Mouse (Mus musculus): ENCODE data around the gene Cbr1. TPM values are rescaled to one million over a fixed set of nuclear protein-coding genes. Genes with fewer than 3 reads are reported as not detected.
A peak's percentile ranks its signal among the peaks of the same experiment; 100 is the strongest.

The Cbr1 gene
- polyA plus RNA-seq, 1 experiment from 2014 or later: 149 TPM

DNA sequence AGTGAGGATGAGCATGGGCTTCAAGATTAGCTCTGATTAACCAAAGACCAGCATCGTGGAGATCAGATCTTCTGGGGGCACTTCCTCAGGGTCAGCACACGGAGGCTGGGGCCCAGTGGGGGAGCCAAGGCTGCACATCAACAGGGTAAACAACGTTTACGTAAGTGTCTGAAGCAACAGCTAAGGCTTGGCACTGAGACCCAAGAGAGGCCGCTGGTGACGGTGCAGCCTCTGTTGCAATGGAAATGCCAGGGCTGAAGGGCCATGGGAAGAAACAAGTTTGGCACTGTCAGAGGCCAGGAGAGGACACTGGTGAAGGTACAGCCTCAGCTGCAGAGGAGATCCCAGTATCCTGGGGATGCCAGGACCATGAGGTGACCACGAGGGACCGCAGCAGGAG, 12.2 kb upstream of the Cbr1 start:
- ATAC-seq (ENCODE audit: insufficient read depth, low FRiP score): no peak
- no peak overlapping the region for H3K27ac ChIP-seq (ENCODE audit: low read length)
- WGBS: 86% methylated on average over 8 of the region's 8 CpGs
- no peaks in the 10 kb centered on the region for H3K36me3 ChIP-seq (ENCODE audit: control insufficient read depth, insufficient read depth, low read length)
- H3K4me3 ChIP-seq (replicated peaks; ENCODE audit: low read length): no peak overlapping the region
- H3K4me2 ChIP-seq (ENCODE audit: low read depth, low read length): no peak overlapping the region
- H3K9me3 ChIP-seq (replicated peaks; ENCODE audit: control insufficient read depth, low read length): no peaks in the 10 kb centered on the region
- no peaks in the 10 kb centered on the region for H3K4me1 ChIP-seq (ENCODE audit: control insufficient read depth, insufficient read depth, low read length)
- H3K9ac ChIP-seq (ENCODE audit: low read length): no peak overlapping the region
- no peaks in the 10 kb centered on the region for H3K27me3 ChIP-seq (ENCODE audit: control insufficient read depth, insufficient read depth, low read length)

DNA sequence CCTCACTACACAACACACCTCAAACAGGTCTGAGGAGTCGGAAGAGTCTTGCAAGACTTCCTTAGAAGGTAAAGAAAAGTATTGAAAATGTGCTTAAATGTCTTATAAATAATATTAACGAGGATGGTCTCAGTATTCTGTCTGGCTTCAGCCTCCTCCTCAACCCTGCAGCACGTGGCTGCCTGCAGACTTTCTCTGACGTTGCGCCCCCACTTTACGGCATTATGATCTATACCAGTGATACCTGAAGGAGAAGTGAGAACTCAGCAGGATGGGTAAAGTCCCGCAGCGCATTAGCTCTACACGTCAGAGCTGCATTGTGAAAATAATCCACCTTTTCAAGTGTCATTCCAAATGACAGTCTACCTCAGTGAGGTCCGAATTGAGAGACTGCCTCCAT, 11.2 kb upstream of the Cbr1 start:
- no peaks in the 10 kb centered on the region for H3K4me1 ChIP-seq (ENCODE audit: control insufficient read depth, insufficient read depth, low read length)
- H3K4me2 ChIP-seq (ENCODE audit: low read depth, low read length): no peak overlapping the region
- no peak for ATAC-seq (ENCODE audit: insufficient read depth, low FRiP score)
- H3K9ac ChIP-seq (ENCODE audit: low read length): no peak overlapping the region
- WGBS: 94% methylated on average over 10 of the region's 10 CpGs
- H3K27me3 ChIP-seq (ENCODE audit: control insufficient read depth, insufficient read depth, low read length): no peaks in the 10 kb centered on the region
- H3K4me3 ChIP-seq (replicated peaks; ENCODE audit: low read length): no peak overlapping the region
- no peaks in the 10 kb centered on the region for H3K9me3 ChIP-seq (replicated peaks; ENCODE audit: control insufficient read depth, low read length)
- H3K27ac ChIP-seq (ENCODE audit: low read length): no peak overlapping the region
- H3K36me3 ChIP-seq (ENCODE audit: control insufficient read depth, insufficient read depth, low read length): no peaks in the 10 kb centered on the region

DNA sequence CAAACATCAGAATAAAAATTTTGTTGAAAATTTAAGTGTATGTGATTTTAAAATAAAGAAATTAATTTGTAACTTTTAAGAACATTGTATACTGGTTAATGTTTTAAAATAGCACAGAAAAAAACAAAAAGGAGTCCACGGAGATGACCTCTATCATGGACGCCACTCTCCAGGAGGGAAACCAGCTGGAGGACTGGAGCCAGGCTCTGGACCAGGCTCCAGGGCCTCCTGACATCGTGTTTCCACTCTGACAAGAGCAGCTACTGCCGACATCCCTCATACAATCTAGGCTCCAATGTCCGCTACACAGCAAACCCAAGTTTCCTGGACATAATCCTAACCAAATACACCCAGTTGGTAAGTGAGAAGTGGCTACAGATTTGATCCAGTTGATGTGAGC, 9.9 kb upstream of the Cbr1 start:
- Histone ChIP-seq H3K27me3 (ENCODE audit: control insufficient read depth, insufficient read depth, low read length) (no peaks in the 10 kb centered on the region), H3K9ac (ENCODE audit: low read length) (no peak overlapping the region), H3K27ac (ENCODE audit: low read length) (no peak overlapping the region), H3K9me3 (replicated peaks; ENCODE audit: control insufficient read depth, low read length) (no peaks in the 10 kb centered on the region), H3K36me3 (ENCODE audit: control insufficient read depth, insufficient read depth, low read length) (no peaks in the 10 kb centered on the region), H3K4me2 (ENCODE audit: low read depth, low read length) (no peak overlapping the region), H3K4me1 (ENCODE audit: control insufficient read depth, insufficient read depth, low read length) (no peaks in the 10 kb centered on the region), H3K4me3 (replicated peaks; ENCODE audit: low read length) (no peak overlapping the region)
- ATAC-seq (ENCODE audit: insufficient read depth, low FRiP score): no peak
- WGBS: 67% methylated on average over 5 of the region's 5 CpGs

DNA sequence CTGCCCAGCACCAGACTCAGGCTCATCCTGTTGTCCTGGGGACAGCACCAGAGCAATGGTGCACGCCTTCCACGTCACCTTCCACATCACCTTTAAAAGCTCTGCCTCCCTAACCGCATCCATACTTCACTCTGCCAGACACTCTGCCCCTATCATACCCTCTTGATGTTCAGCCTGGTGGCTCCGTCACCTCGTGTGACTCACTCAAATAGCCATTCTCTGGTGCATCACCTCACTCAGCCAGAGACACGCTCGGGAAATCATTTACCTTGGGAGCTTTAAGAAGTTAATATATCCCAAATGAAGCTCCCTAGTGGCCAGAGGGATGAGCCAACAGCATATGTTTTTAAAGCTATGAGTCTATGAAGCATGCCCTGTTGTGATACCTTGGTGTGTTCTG, 8.8 kb upstream of the Cbr1 start:
- H3K4me1 ChIP-seq (ENCODE audit: control insufficient read depth, insufficient read depth, low read length): no peaks in the 10 kb centered on the region
- H3K9ac ChIP-seq (ENCODE audit: low read length): no peak overlapping the region
- H3K9me3 ChIP-seq (replicated peaks; ENCODE audit: control insufficient read depth, low read length): no peaks in the 10 kb centered on the region
- no peaks in the 10 kb centered on the region for H3K27me3 ChIP-seq (ENCODE audit: control insufficient read depth, insufficient read depth, low read length)
- no peak for ATAC-seq (ENCODE audit: insufficient read depth, low FRiP score)
- H3K4me2 ChIP-seq (ENCODE audit: low read depth, low read length): no peak overlapping the region
- no peak overlapping the region for H3K4me3 ChIP-seq (replicated peaks; ENCODE audit: low read length)
- 96% methylated on average over 7 of the region's 7 CpGs for WGBS
- no peak overlapping the region for H3K27ac ChIP-seq (ENCODE audit: low read length)
- no peaks in the 10 kb centered on the region; the same call in 1 of the 2 replicates for H3K36me3 ChIP-seq (ENCODE audit: control insufficient read depth, insufficient read depth, low read length)

DNA sequence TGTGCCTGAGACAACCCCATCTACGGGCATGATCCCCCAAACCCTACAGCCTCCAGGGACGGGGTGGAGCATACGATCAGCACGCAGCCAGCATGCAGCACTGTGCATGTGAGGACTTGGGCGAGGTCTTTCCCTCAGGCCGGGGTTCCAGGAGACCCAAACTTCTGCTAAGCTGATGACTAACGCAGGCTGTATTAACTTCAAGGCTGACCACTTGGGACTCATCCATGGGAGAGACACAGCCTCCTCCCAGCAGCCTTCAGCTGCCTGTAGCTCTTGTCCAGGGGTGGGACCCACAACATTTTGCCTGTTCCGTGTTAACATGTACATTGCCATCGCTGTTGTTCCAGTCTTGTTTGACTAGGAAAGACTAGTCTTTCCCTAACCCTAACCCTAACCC, 8.1 kb upstream of the Cbr1 start:
- Histone ChIP-seq H3K27me3 (ENCODE audit: control insufficient read depth, insufficient read depth, low read length) (no peaks in the 10 kb centered on the region), H3K4me2 (ENCODE audit: low read depth, low read length) (no peak overlapping the region), H3K9ac (ENCODE audit: low read length) (no peak overlapping the region), H3K4me1 (ENCODE audit: control insufficient read depth, insufficient read depth, low read length) (no peaks in the 10 kb centered on the region), H3K4me3 (replicated peaks; ENCODE audit: low read length) (no peak overlapping the region), H3K36me3 (ENCODE audit: control insufficient read depth, insufficient read depth, low read length) (no peaks in the 10 kb centered on the region; the same call in 1 of the 2 replicates), H3K9me3 (replicated peaks; ENCODE audit: control insufficient read depth, low read length) (no peaks in the 10 kb centered on the region), H3K27ac (ENCODE audit: low read length) (no peak overlapping the region)
- no peak for ATAC-seq (ENCODE audit: insufficient read depth, low FRiP score)
- 89% methylated on average over 9 of the region's 9 CpGs for WGBS

DNA sequence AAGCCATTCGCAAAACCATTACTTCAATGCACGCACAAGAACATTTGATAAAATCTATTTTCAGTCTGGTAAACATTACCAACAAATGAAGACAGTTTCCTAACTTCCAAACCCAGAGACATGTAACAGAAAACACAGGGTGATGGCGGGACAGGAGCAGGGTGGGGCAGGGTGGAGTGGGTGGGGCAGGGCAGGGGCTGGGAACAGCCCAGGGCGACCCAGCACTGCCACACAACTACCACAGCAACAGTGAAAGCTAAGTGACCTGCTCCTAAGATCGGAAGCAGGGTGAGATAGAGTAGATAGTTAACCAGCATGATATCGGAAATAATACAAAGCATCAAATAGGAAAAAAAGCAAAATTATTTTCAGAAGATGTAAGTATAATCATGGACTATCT, 6.2 kb upstream of the Cbr1 start:
- 89% methylated on average over 6 of the region's 6 CpGs for WGBS
- no peaks in the 10 kb centered on the region for H3K9me3 ChIP-seq (replicated peaks; ENCODE audit: control insufficient read depth, low read length)
- no peak overlapping the region for H3K27ac ChIP-seq (ENCODE audit: low read length)
- ATAC-seq (ENCODE audit: insufficient read depth, low FRiP score): no peak
- no peaks in the 10 kb centered on the region for H3K27me3 ChIP-seq (ENCODE audit: control insufficient read depth, insufficient read depth, low read length)
- no peak overlapping the region for H3K4me3 ChIP-seq (replicated peaks; ENCODE audit: low read length)
- no peak overlapping the region for H3K9ac ChIP-seq (ENCODE audit: low read length)
- no peaks in the 10 kb centered on the region; the same call in 1 of the 2 replicates for H3K36me3 ChIP-seq (ENCODE audit: control insufficient read depth, insufficient read depth, low read length)
- H3K4me1 ChIP-seq (ENCODE audit: control insufficient read depth, insufficient read depth, low read length): peaks cover 2% of the 10 kb centered on the region
- no peak overlapping the region for H3K4me2 ChIP-seq (ENCODE audit: low read depth, low read length)

DNA sequence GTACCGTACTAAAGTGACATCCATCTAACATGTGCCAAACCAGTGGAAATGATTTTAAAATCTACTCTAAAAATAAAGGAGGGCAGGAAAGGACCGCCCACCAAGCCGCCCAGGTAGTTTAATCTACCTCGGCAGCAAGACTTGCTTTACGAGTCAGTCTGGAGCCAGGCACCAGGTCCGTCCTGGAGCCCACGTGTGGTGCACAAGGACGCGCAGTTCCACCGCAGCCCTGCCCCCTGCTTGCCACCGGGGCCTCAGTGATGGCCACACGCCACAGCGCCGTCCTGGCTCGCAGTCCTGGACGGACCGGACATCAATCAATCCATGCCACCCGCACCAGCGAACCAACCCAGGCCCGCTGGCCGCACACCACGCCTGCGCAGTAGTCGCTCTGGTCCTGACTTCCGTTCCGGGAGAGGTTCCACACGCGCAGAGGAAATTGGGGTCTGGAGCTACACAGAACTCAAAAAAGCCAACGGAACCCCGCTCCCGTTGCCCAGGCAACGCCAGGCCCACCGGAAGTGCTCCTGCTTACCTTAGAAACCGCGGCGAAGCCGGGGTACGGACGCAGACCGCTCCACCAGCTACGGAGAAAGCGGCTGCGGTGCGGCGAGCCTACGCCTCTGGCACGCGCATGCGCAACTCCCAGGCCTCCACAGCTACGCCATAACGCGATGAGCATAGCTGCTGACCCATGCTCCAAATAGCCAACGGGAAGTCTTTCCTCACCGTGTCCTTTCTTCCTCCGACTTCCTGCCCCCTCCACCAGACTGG, 2.0 kb upstream of the Cbr1 start, which contains the start of gene Setd4:
TSS of gene Setd4 (minus strand) at position 625 of the 774 bp plus-strand sequence.
- no peaks in the 10 kb centered on the region; the same call in 1 of the 2 replicates for H3K36me3 ChIP-seq (ENCODE audit: control insufficient read depth, insufficient read depth, low read length)
- peak within 1 kb of the TSS; percentile 97 for H3K27ac ChIP-seq (ENCODE audit: low read length)
- peak within 1 kb of the TSS; percentile 74 for H3K4me3 ChIP-seq (replicated peaks; ENCODE audit: low read length)
- ATAC-seq (ENCODE audit: insufficient read depth, low FRiP score): peak; percentile 92
- whole genome bisulfite sequencing: 1% methylated on average over 55 of the region's 55 CpGs
- H3K9ac ChIP-seq (ENCODE audit: low read length): peak within 1 kb of the TSS; percentile 91
- H3K4me1 ChIP-seq (ENCODE audit: control insufficient read depth, insufficient read depth, low read length): peaks cover 3% of the 10 kb centered on the region
- H3K9me3 ChIP-seq (replicated peaks; ENCODE audit: control insufficient read depth, low read length): no peaks in the 10 kb centered on the region
- peak within 1 kb of the TSS; percentile 98 for H3K4me2 ChIP-seq (ENCODE audit: low read depth, low read length)
- no peaks in the 10 kb centered on the region for H3K27me3 ChIP-seq (ENCODE audit: control insufficient read depth, insufficient read depth, low read length)

DNA sequence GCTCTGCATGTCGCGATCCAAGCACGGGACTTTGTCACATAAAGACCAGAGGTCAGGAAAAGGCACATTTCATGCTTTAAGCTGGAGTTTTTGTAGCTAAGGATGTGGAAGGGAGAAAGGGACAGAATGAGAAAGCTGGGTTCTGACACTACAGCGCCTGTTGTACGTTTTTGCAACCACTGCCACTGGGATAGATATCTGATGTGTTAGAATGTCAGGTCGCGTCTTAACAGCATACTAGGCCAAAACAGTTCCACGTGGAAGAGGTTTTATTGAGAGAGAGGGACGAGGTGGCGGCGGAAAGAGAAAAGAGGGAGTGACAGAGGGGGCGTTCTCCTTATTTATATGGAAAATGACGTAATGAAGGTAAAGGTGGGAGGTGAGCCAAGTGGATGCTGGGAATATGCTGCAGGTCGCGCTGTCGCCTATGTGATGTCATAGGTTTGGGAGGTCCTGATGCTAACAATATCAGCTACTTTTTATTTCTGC, 1.1 kb upstream of the Cbr1 start:
- Histone ChIP-seq H3K9me3 (replicated peaks; ENCODE audit: control insufficient read depth, low read length) (no peaks in the 10 kb centered on the region), H3K4me3 (replicated peaks; ENCODE audit: low read length) (peak overlapping the region; percentile 74), H3K4me2 (ENCODE audit: low read depth, low read length) (peak overlapping the region; percentile 98), H3K4me1 (ENCODE audit: control insufficient read depth, insufficient read depth, low read length) (peaks cover 3% of the 10 kb centered on the region), H3K27ac (ENCODE audit: low read length) (peak overlapping the region; percentile 97), H3K27me3 (ENCODE audit: control insufficient read depth, insufficient read depth, low read length) (no peaks in the 10 kb centered on the region), H3K36me3 (ENCODE audit: control insufficient read depth, insufficient read depth, low read length) (no peaks in the 10 kb centered on the region; the same call in 1 of the 2 replicates), H3K9ac (ENCODE audit: low read length) (peak overlapping the region; percentile 91)
- WGBS: 6% methylated on average over 16 of the region's 16 CpGs
- ATAC-seq (ENCODE audit: insufficient read depth, low FRiP score): no peak

DNA sequence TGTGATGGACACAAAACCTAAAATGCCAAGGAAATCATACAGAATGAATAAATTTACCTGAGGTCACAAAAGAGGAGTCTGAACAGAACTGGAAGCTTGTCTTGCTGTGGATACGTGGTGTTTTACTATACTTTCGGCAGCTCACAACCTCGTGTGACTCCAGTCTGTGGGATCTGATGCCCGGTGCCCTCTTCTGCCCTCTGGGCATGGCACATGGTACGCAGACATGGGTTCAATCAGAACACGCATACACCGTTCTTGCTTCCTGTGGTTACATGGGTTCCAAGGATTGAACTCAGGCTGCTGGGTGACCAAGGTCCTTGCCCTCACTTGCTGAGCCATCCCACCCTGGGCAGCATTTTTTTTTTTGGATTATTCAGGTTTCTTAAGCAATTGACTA, 493 bp downstream of the Cbr1 start:
- Histone ChIP-seq H3K27ac (ENCODE audit: low read length) (no peak overlapping the region), H3K9me3 (replicated peaks; ENCODE audit: control insufficient read depth, low read length) (no peaks in the 10 kb centered on the region), H3K4me1 (ENCODE audit: control insufficient read depth, insufficient read depth, low read length) (peaks cover 3% of the 10 kb centered on the region), H3K36me3 (ENCODE audit: control insufficient read depth, insufficient read depth, low read length) (no peaks in the 10 kb centered on the region; the same call in 1 of the 2 replicates), H3K4me3 (replicated peaks; ENCODE audit: low read length) (no peak overlapping the region), H3K27me3 (ENCODE audit: control insufficient read depth, insufficient read depth, low read length) (no peaks in the 10 kb centered on the region), H3K9ac (ENCODE audit: low read length) (no peak overlapping the region), H3K4me2 (ENCODE audit: low read depth, low read length) (no peak overlapping the region)
- ATAC-seq (ENCODE audit: insufficient read depth, low FRiP score): no peak
- WGBS: 92% methylated on average over 7 of the region's 7 CpGs
